Mouse (Mus musculus) heart, postnatal 0 days (tissue): ENCODE measurements around the gene Spag7.

Experiments
- CTCF ChIP-seq: IDR thresholded peaks from 2 replicates; pipeline ENCODE4 v1.5.1; 2016; ENCODE audit warnings: antibody characterized with exemption, control low read depth, low read depth
- EP300 ChIP-seq: IDR thresholded peaks from 2 replicates; pipeline ENCODE4 v1.6.1; 2016; ENCODE audit warnings: antibody characterized with exemption, low read depth

- TF ChIP-seq CTCF (no peak), EP300 (no peak)
Measured at GRCm38 (mm10) chr11:70701221-70701955, 32.2 kb upstream of the Spag7 start.
